ENCODE assay signal across 10 mouse cellular contexts in the genomic region with DNA sequence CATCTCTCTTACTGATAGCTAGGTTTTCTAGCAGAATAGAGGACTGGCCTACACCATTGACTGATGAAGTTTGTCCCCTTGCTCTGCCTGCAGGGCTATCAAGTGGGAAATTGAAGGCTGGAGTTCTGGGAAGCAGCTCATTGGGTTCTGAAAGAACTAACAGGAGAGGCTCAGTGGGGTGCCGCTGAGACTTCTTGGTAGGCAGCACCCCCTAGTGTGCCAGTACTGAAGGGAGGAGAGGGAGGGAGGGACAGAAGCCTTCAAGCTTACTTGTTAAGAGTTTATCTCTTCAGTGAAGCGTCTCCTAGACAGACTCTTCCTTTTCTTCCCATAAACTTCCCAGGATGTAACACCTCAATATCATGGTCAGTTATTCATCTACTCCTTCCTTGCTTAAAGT. TPM values are rescaled to one million over a fixed set of nuclear protein-coding genes. Genes with fewer than 3 reads are reported as not detected.
DNase-seq lines count a peak whose midpoint lies in the region; ATAC-seq lines count a peak whose summit lies in the region.
"Had no signal": no experiment of that assay in that cellular context is flagged by ENCODE, and none has a peak within 500 bp of the region (broad histone marks: within the 10 kb centered on the region; RNA-seq: fewer than 3 reads in every experiment).

No protein-coding gene starts in this region.

- H3K36me3 ChIP-seq in hindbrain, embryonic 14.5 days (replicated peaks; ENCODE audit: control insufficient read depth, insufficient read depth), result no peaks in the 10 kb centered on the region
- no peaks in the 10 kb centered on the region for H3K36me3 ChIP-seq in hindbrain, embryonic 13.5 days
- H3K36me3 ChIP-seq in neural tube, embryonic 15.5 days, result no peaks in the 10 kb centered on the region
- H3K36me3 ChIP-seq: embryonic facial prominence, embryonic 12.5 days; limb, embryonic 12.5 days had no signal

- no peak overlapping the region for H3K9ac ChIP-seq in hindbrain, embryonic 14.5 days
- no peak overlapping the region for H3K9ac ChIP-seq in hindbrain, embryonic 13.5 days
- no peak overlapping the region for H3K9ac ChIP-seq in neural tube, embryonic 15.5 days (replicated peaks)
- H3K9ac ChIP-seq: embryonic facial prominence, embryonic 12.5 days; limb, embryonic 12.5 days had no signal

- ATAC-seq in hindbrain, embryonic 14.5 days (ENCODE audit: low FRiP score), result no peak
- no peak for ATAC-seq in hindbrain, embryonic 13.5 days (ENCODE audit: low FRiP score)
- ATAC-seq in CD4-positive, CD25-positive, alpha-beta regulatory T cell, adult 4 months, result peak; percentile 77
- ATAC-seq in neural tube, embryonic 15.5 days (ENCODE audit: low FRiP score), result no peak

- no peak overlapping the region for H3K4me2 ChIP-seq in hindbrain, embryonic 14.5 days (replicated peaks)
- H3K4me2 ChIP-seq in hindbrain, embryonic 13.5 days, result no peak overlapping the region
- H3K4me2 ChIP-seq in neural tube, embryonic 15.5 days, result no peak overlapping the region
- H3K4me2 ChIP-seq: embryonic facial prominence, embryonic 12.5 days; limb, embryonic 12.5 days had no signal

- no peaks in the 10 kb centered on the region for H3K9me3 ChIP-seq in hindbrain, embryonic 14.5 days (ENCODE audit: control insufficient read depth, low read length)
- H3K9me3 ChIP-seq in hindbrain, embryonic 13.5 days, result no peaks in the 10 kb centered on the region
- H3K9me3 ChIP-seq in neural tube, embryonic 15.5 days (replicated peaks), result no peaks in the 10 kb centered on the region
- H3K9me3 ChIP-seq: embryonic facial prominence, embryonic 12.5 days; limb, embryonic 12.5 days had no signal

- DNase-seq in hindbrain, embryonic 14.5 days (ENCODE audit: low spot score), result peak; percentile 43
- DNase-seq in 3134 (ENCODE audit: extremely low read depth, insufficient read length, low spot score), result peak; percentile 14
- peak; percentile 26 for DNase-seq in brain, embryonic 18.5 days (ENCODE audit: low read depth, low spot score)
- DNase-seq in layer of hippocampus, adult 8-10 months (ENCODE audit: low spot score in 2 of 2), result peak; percentile 23 to 41
- DNase-seq in right cerebral cortex, adult 18-20 months, result peak; percentile 57

- H3K27me3 ChIP-seq in hindbrain, embryonic 14.5 days (ENCODE audit: control insufficient read depth, insufficient read depth, low read length), result no peaks in the 10 kb centered on the region
- H3K27me3 ChIP-seq in hindbrain, embryonic 13.5 days, result no peaks in the 10 kb centered on the region
- no peaks in the 10 kb centered on the region for H3K27me3 ChIP-seq in neural tube, embryonic 15.5 days (replicated peaks)
- H3K27me3 ChIP-seq: embryonic facial prominence, embryonic 12.5 days had no signal

- WGBS in hindbrain, embryonic 14.5 days, result 32% methylated on average over 2 of the region's 2 CpGs
- 29% methylated on average over 2 of the region's 2 CpGs for WGBS in hindbrain, embryonic 13.5 days
- 32% methylated on average over 2 of the region's 2 CpGs for WGBS in neural tube, embryonic 15.5 days

- H3K4me1 ChIP-seq in hindbrain, embryonic 14.5 days (replicated peaks; ENCODE audit: control insufficient read depth, insufficient read depth, low read length), result no peaks in the 10 kb centered on the region
- no peaks in the 10 kb centered on the region for H3K4me1 ChIP-seq in hindbrain, embryonic 13.5 days (replicated peaks)
- H3K4me1 ChIP-seq in neural tube, embryonic 15.5 days, result no peaks in the 10 kb centered on the region
- H3K4me1 ChIP-seq: embryonic facial prominence, embryonic 12.5 days; limb, embryonic 12.5 days had no signal

- no peak overlapping the region for H3K27ac ChIP-seq in hindbrain, embryonic 14.5 days
- H3K27ac ChIP-seq in hindbrain, embryonic 13.5 days, result no peak overlapping the region
- no peak overlapping the region for H3K27ac ChIP-seq in neural tube, embryonic 15.5 days (replicated peaks)
- H3K27ac ChIP-seq: embryonic facial prominence, embryonic 12.5 days; limb, embryonic 12.5 days had no signal

- no peak overlapping the region for H3K4me3 ChIP-seq in hindbrain, embryonic 14.5 days (replicated peaks; ENCODE audit: low read length)
- H3K4me3 ChIP-seq in hindbrain, embryonic 13.5 days, result no peak overlapping the region
- H3K4me3 ChIP-seq in neural tube, embryonic 15.5 days (replicated peaks), result no peak overlapping the region
- H3K4me3 ChIP-seq: embryonic facial prominence, embryonic 12.5 days; limb, embryonic 12.5 days had no signal

RNA-seq across cellular contexts. Expression of a gene that starts 52.8 kb away (rescaled TPM):
- polyA plus RNA-seq in hindbrain, embryonic 14.5 days (2014; fragmentation: Nextera tagmentation; extraction: Ambion mirVana), result 42.5 and 56.6 TPM in 2 replicates
- polyA plus RNA-seq in hindbrain, embryonic 13.5 days (2015; fragmentation: Nextera tagmentation; extraction: Ambion mirVana), result 26.8 and 27.3 TPM in 2 replicates
- polyA plus RNA-seq in CD4-positive, CD25-positive, alpha-beta regulatory T cell, adult 4 months (2017; shearing (Covaris generic)), result 1 to 10 TPM in 1 of 2 experiments, under 1 TPM in 1; 0.62 to 1.3 TPM
- total RNA-seq in layer of hippocampus, adult 8-10 months (2022), result 100 to 1,000 TPM in 1 of 4 experiments, 10 to 100 TPM in 3; 91.7 to 100 (median 94.8) TPM
- 41.3 and 45.0 TPM in 2 replicates for polyA plus RNA-seq in neural tube, embryonic 15.5 days (2015; fragmentation: Nextera tagmentation; extraction: Ambion mirVana)

Comparison
In these comparisons a context has a peak if more than half of its experiments do, and no peak if none do; other contexts are left out.
1. RNA of a gene that starts 52.8 kb away (polyA plus RNA-seq): 41.3 to 45.0 TPM in neural tube, embryonic 15.5 days, 42.5 to 56.6 TPM in hindbrain, embryonic 14.5 days and 26.8 to 27.3 TPM in hindbrain, embryonic 13.5 days; 0.62 to 1.3 TPM in CD4-positive, CD25-positive, alpha-beta regulatory T cell, adult 4 months; every median in the first group is over 10 times any median in the second.
2. Peak in every context shown above with its lines, with median percentiles within 50 percentile points of each other: DNase-seq.